Mouse (Mus musculus) layer of hippocampus, adult 8-10 months (tissue): ENCODE data around the gene Pla2g4d. TPM values are rescaled to one million over a fixed set of nuclear protein-coding genes. Genes with fewer than 3 reads are reported as not detected.
"Not testable (repeated sequence)": the region's sequence is repeated elsewhere in the genome, so short reads cannot be mapped to it uniquely, and the experiment has no call there.

Experiments used
- DNase-seq, 2 experiments: peaks; one replicate each; pipeline ENCODE4 v3.0.0; 2022; ENCODE audit warnings: low spot score in 2 of 2
- total RNA-seq, 4 experiments: library from RNA; stranded (reverse); gene quantifications; 2 replicates each; pipeline ENCODE4 v1.2.4; 2022

The Pla2g4d gene
- total RNA-seq, 4 experiments from 2014 or later, result not detected

- no peak for DNase-seq
Observed at GRCm38 (mm10) chr2:120261346-120261745, 27.7 kb downstream of the Pla2g4d start.

GRCm38 (mm10) chr2:120256259-120256658 lies 32.7 kb downstream of the Pla2g4d start:
- DNase-seq, result no peak

GRCm38 (mm10) chr2:120252644-120253043 lies 36.4 kb downstream of the Pla2g4d start:
- DNase-seq, result no peak

GRCm38 (mm10) chr2:120245421-120246016 lies 43.5 kb downstream of the Pla2g4d start:
- no peak for DNase-seq

GRCm38 (mm10) chr2:120244679-120245420 lies 44.1 kb downstream of the Pla2g4d start, which contains the start of gene Pla2g4e:
Pla2g4e (minus strand) TSS chr2:120245335.
- DNase-seq, result no peak

- DNase-seq, result no peak
Observed at GRCm38 (mm10) chr2:120243995-120244394, 45.0 kb downstream of the Pla2g4d start.

- no peak for DNase-seq
Observed at GRCm38 (mm10) chr2:120242791-120243467, 46.1 kb downstream of the Pla2g4d start.

GRCm38 (mm10) chr2:120238733-120239132 lies 50.3 kb downstream of the Pla2g4d start:
- DNase-seq, result not testable (repeated sequence)

GRCm38 (mm10) chr2:120237784-120238183 lies 51.2 kb downstream of the Pla2g4d start:
- no peak for DNase-seq

- DNase-seq, result no peak
Observed at GRCm38 (mm10) chr2:120235947-120236640, 52.9 kb downstream of the Pla2g4d start.

- no peak for DNase-seq
Observed at GRCm38 (mm10) chr2:120235381-120235780, 53.6 kb downstream of the Pla2g4d start.

- no peak for DNase-seq
Observed at GRCm38 (mm10) chr2:120231642-120232041, 57.4 kb downstream of the Pla2g4d start.

Other genes starting within 250 kb of the Pla2g4d start
- gene Ehd4, start 134.6 kb downstream of the Pla2g4d start, total RNA-seq, result 10 to 100 TPM in 2 of 4 experiments, 1 to 10 TPM in 2; 7.9 to 19.0 (median 12.0) TPM
- 10 to 100 TPM; 12.0 to 16.9 (median 13.3) TPM for gene Pla2g4e, start 43.9 kb downstream of the Pla2g4d start, total RNA-seq
- gene Pla2g4f, start 25.0 kb upstream of the Pla2g4d start, total RNA-seq, result not detected
- gene Vps39, start 63.9 kb upstream of the Pla2g4d start, total RNA-seq, result 10 to 100 TPM; 63.9 to 80.8 (median 71.4) TPM
- 10 to 100 TPM; 12.1 to 19.1 (median 15.2) TPM for gene Ganc, start 114.7 kb upstream of the Pla2g4d start, total RNA-seq
- 10 to 100 TPM; 37.5 to 46.4 (median 40.1) TPM for gene Tmem87a, start 114.9 kb upstream of the Pla2g4d start, total RNA-seq
- gene Capn3, start 166.8 kb upstream of the Pla2g4d start, total RNA-seq, result 10 to 100 TPM; 13.1 to 22.5 (median 17.3) TPM